Mouse (Mus musculus) cerebellum, adult 9-11 months (tissue): ENCODE measurements around the gene Gm17490.
"Not testable (repeated sequence)": the region's sequence is repeated elsewhere in the genome, so short reads cannot be mapped to it uniquely, and the experiment has no call there.

Experiments
- DNase-seq: peaks from one replicate; pipeline ENCODE4 v3.0.0; 2022

The Gm17490 gene

DNA sequence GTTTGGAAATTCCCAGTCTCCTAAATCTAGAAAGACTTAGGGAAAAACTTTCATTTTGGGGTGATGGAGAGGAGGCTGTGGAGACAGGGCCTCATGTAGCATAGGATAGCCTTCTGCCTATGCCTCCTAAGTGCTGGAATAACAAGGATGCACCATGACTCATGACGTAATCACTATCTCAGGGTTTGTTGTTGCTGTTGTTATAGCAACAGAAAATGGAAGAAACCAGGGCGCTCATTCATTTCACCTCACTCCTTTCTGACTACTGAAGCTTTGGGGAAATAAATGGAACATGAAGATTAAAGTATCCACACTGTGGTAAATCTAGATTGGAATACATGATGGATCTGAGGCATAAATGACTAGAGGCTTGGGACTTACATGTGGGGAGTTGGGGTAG, 2.3 kb downstream of the Gm17490 start:
- no peak for DNase-seq

DNA sequence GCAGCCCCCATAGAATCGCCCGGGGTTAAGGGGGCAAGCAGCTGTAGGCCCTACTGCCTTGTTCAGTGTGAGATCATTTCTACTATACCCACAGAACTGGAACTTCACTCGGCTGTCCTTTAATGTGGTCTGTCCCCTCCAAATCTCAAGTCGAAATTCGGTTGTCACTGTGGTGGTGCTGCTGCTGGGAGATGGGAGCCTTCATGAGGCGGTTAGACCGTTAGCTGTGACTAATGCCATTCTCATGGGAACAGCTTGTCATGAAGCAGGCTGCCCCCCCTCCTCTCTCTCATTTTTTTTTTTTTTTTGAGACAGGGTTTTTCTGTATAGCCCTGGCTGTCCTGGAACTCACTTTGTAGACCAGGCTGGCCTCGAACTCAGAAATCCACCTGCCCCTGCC, 2.9 kb downstream of the Gm17490 start:
- no peak for DNase-seq

DNA sequence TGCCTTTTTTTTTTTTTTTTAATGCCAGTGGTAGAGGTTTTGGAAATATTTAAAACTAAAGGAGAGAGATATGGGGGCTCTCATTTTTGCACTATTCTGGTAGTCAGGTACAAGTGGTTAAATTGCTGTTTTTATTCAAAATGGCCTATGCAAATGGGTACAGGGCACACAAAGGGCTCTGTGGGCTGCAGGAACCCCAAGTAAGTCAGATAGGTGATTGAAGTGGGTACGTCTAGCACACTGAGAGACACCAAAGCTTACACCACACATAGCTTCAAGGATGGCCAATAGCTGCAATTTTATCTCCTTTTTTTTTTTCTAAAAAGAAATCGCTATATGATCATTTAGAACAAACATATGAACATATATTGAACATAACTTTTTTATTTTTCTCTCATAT, 6.5 kb downstream of the Gm17490 start:
- DNase-seq: no peak

DNA sequence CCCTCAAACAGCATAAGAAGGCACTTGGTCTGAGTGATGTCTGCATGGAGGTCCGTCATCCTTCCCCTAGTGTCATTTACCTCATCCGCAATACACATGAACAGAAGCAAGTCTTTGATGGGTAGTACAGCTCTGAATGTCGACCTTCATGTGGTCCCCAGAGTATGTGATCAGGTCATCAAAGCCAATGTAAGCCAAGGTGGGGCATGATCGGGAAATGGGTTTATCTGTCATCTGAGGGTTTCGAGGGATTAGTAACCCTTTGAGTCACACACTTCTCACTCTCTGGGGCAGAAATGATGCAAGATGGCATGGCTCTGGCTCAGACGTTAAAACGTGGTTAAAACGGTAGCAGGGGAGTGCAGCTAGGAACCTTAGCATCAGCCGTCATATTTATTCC, 9.2 kb downstream of the Gm17490 start:
- no peak for DNase-seq

DNA sequence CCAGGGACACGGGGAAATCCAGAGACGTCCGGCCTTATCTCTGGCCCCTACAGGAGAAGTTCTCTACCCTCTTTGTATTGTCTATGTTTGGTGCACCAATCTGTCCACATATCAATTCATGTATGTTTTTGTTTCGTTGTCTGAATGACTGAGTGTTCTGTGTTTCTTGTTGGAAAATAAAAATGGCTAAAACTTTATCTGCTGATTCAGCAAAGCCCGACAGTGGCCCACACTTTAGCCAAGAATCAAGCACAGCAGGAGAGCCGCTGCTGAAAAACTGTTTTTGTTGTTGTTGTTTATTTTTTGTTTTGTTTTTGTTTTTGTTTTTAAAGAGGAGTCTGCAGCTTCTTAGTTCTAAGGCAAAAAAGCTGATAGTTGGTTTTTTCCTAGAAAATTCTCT, 13.1 kb downstream of the Gm17490 start:
- DNase-seq: not testable (repeated sequence)

DNA sequence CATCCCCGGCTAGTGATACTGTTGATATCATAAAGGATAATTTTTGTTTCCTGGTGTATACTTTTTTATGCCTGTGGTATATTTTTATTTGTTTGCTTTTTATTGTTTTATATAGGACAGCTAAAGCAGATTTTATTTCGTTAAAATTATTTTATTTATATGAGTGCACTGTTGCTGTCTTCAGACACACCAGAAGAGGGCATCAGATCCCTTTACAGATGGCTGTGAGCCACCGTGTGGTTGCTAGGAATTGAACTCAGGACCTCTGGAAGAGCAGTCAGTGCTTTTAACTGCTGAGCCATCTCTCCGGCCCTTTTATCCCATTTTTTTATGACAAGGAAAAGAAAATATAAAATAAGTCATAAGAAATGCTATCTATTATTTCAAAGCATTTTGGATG, 19.3 kb downstream of the Gm17490 start:
- DNase-seq: not testable (repeated sequence)

DNA sequence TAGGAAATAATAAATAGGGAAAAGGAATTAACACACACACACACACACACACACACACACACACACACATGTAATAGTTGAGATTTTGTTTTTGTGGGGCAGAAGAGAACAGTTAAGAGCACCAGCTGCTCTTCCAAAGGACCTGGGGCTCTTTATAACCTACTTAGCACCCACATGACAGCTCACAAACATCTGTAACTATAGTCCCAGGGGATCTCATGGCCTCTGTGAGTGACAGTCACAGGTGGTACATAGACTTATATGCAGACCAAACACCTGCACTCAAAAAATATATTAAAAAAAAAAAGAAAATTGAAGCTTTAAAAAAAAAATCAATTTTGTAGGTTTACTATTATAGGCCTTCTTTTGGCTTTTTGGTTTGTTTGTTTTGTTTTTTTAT, 21.2 kb downstream of the Gm17490 start:
- no peak for DNase-seq

DNA sequence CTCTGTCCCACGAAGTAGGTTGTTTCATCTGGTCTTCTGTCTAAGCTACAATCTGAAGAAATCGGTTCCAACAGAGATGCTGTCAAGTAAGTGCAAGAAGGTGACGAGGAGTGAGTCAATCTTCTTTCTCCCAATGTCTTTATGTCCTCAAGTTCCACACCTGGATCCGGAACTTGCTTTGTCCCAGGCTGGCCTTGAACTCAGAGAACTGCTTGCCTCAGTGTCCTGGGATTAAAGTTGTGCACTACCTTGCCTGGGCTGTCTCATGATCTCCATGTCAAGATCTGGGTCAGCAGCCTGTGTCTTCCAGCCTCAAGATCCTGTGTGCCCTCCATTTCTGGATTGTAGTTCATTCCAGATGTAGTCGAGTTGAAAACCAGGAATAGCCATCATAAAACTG, 22.0 kb downstream of the Gm17490 start, which contains the start of gene Rbm17:
Gene Rbm17 (minus strand): TSS at position 101 of the 400 bp plus-strand sequence.
- no peak for DNase-seq

DNA sequence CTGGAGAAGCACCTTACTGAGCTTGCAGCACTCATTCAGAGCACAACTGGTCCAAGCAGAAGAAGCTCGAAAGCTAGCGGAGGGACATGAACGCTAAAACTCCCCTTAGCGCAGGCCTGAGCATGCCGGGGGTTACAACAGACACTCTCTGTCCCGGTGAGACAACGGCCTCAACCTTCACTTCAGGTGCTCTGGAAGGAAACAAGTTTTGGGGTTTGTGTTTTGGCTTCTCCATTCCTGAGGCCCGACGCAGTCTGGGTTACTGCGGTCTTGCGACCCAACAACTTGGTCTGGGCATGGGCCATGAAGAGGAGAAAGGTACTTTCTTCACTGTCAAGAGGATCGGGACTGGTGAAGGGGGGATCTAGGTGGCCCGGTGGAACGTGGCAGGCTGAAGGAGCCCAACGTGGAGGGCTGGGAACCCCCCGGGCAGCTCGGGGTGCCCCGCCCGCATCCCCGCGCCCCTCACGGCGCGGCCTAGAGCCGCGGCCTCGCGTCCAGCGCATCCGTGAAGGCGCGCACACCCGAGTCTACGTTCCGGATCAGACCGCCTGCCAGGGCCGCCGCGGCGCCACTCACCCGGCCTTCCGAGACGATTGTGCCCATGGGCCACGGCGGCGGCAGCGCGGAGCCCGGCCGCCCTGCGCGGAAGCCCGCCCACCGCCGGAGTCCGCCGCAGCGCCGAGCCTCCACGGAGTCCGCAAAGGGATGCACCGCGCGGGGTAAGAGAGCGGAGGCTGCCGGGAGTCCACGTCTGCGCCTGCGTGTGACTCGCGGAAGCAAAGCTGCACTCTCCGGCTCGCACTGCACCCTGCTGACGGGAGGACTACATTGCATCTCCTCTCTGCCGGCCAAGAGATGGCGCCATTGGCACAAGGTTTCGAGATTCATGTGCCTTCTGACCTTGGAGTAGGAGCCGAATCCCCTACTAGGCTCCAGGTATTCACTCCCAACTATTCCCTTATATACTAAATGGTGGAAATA, 23.3 kb downstream of the Gm17490 start:
- peak; percentile 94 for DNase-seq

DNA sequence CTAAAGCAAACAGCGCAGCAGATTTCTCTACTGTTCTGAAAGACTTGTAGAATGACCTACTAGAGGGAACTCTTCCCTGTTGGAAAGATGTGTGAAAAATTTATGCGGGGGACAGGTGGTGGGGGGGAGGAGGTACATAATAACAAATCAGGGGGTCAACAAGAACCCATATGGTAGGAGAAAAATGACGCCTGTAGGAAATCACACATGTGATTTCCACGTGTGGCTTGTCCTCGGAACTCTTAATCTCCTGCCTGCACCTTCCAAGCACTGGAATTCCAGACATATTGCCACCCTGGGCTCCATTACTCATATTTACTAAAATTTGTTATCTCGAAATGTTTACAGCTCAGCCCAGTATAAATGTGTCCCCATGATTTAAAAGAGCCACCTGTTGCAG, 24.3 kb downstream of the Gm17490 start:
- no peak for DNase-seq

DNA sequence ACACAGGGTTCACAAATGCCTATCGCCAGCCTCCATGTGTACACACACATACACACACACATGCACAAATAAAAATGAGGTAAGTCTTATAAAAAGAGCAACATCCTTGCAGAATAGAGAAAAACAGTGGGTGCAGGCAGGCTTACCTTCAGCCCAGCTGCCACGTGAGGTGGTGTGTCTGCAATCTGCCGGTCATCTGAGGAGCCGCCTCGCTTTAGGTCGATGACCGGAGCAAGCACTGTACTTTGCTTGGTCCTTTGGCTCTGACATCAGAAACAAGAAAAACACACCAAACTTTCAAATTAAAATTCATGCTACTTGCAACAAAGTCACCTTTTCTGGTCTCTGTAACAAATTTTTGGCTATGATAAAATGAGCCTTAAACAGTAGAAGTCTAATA, 28.2 kb downstream of the Gm17490 start:
- DNase-seq: no peak

DNA sequence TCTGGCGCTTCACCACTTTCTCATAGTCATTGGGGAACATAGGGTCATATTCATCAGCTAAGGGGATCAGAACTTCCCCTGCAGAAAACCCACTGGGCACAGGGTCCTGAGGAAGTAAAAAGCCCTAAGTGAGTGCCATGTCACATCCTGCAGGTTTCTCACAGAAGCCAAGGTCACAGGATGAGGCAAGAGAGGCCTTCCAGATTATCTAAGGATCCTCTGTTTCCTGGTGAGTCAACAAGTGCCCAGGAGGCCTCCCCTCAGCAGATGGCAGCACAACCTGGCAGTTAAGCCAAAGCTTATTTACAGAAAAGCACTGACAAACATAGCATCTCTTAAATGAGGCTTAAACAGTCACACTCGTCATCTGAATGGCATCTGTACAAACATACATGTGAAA, 29.4 kb downstream of the Gm17490 start:
- DNase-seq: no peak

DNA sequence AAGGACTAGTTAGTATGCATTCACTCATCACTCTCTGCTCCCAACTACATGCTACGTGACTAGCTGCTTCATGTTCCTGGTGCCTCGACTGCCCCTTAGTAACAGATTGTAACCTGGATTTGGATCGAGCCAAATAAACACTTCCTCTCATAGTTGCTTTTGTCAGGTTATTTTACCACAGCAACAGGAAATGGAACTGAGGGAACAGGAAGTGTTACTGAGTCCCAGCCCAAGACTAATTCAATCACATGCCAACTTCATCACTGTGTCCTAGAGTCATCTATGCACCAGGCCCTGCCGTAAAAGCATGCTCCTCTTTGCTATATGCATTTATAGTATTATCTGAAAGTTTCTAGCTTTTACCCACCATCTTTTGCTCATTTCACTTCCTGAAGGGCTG, 38.1 kb downstream of the Gm17490 start:
- DNase-seq: no peak

DNA sequence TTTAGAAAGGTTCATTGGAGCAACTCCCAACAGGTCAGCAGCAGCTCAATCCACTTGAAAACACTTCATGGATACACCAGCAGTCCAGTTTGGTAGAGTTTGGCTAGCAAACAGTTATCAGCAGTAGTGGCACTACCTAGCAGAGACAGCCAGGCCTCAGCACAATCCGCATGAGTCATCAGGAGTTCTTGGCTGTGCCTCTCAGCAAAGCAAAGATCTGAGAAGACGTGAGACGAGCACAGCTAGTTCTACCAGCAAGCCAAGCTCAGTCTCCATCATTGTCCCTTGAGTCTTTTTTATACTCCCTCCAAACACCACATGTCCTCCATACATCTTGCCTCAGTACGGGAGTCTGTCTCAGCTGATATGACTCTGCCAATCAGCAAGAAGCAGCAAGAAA, 46.7 kb downstream of the Gm17490 start:
- no peak for DNase-seq

DNA sequence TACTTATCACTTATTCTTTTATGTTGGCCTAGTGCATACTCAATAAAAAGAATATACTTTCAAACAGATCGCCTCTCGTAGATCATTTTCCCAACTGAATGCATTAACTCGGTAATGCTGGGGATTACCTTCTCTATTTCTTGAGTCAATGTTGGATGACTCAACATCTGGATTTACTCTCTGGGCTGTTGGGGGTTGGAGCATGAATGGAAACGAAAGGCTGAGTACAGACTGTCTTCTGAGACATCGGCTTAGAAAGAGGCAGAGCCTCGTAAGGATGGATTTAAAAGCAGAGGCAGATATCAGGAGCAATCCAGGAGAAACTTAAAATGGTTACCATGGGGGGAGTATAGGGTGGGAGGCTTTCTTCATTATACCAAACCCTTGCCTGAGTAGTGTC, 47.9 kb downstream of the Gm17490 start:
- no peak for DNase-seq
